Comparison of ENCODE assay signal across 10 mouse cellular contexts in the genomic region with DNA sequence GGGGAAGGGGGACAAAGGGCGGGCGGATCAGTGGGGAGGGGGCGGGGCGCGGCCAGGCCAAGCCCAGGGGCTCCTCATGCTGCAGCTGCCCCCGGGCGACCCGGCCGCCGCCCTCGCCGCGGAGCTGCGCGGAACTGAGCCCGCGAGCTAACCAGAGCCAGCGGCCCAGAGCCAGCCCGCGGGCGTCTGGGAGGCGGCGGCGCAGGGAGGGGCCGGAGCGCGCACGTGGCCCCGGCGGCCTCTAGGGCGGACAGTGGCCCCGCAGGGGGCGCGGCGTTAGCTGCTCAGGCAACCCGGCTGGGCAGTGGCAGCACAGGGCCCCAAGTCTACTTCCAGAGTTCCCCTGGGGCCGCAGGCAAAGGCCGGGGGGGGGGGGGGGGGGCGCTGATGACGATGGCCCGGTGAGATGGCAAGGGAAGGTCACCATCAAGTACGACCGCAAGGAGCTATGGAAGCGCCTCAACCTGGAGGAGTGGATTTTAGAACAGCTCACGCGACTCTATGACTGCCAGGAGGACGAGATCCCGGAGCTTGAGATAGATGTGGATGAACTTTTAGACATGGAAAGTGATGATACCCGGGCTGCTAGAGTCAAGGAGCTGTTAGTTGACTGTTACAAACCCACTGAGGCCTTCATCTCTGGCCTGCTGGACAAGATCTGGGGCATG. TPM values are rescaled to one million over a fixed set of nuclear protein-coding genes. Genes with fewer than 3 reads are reported as not detected.
A peak's percentile ranks its signal among the peaks of the same experiment; 100 is the strongest.
DNase-seq lines count a peak whose midpoint lies in the region; ATAC-seq lines count a peak whose summit lies in the region.
"Had no signal": no experiment of that assay in that cellular context is flagged by ENCODE, and none has a peak within 500 bp of the region (broad histone marks: within the 10 kb centered on the region; RNA-seq: fewer than 3 reads in every experiment).

No protein-coding gene starts in this region.

- intact Hi-C loops in heart, postnatal 25 days (cut with DNase I): no loop called here

- H3K9me3 ChIP-seq in forebrain, embryonic 14.5 days (replicated peaks; ENCODE audit: control insufficient read depth, low read length): no peaks in the 10 kb centered on the region
- no peaks in the 10 kb centered on the region for H3K9me3 ChIP-seq in megakaryocyte, embryonic 14.5 days
- no peaks in the 10 kb centered on the region for H3K9me3 ChIP-seq in stomach, embryonic 14.5 days (ENCODE audit: control insufficient read depth, low read depth, low read length)

- H3K4me1 ChIP-seq in forebrain, embryonic 14.5 days (ENCODE audit: control insufficient read depth, insufficient read depth, low read length): no peaks in the 10 kb centered on the region
- no peaks in the 10 kb centered on the region for H3K4me1 ChIP-seq in megakaryocyte, embryonic 14.5 days
- no peaks in the 10 kb centered on the region for H3K4me1 ChIP-seq in stomach, embryonic 14.5 days (ENCODE audit: control insufficient read depth, insufficient read depth, low read length)

- no peak for DNase-seq in cerebellum, adult 9-10 months
- peak; percentile 17 for DNase-seq in cerebellum, adult 11 months
- peak; percentile 18 for DNase-seq in forebrain, embryonic 14.5 days (ENCODE audit: low spot score)
- DNase-seq in heart, postnatal 25 days (ENCODE audit: low spot score): peak; percentile 32
- peak; percentile 54 to 77 for DNase-seq in kidney, postnatal 36 days

- WGBS in forebrain, embryonic 14.5 days: 31% methylated on average over 38 of the region's 49 CpGs
- WGBS in stomach, embryonic 14.5 days: 18% methylated on average over 32 of the region's 49 CpGs

- H3K27me3 ChIP-seq in forebrain, embryonic 14.5 days (replicated peaks; ENCODE audit: control insufficient read depth, insufficient read depth, low read length): no peaks in the 10 kb centered on the region
- peaks cover 1% of the 10 kb centered on the region for H3K27me3 ChIP-seq in megakaryocyte, embryonic 14.5 days (replicated peaks)
- H3K27me3 ChIP-seq in stomach, embryonic 14.5 days (ENCODE audit: control insufficient read depth, insufficient read depth, low read length): no peaks in the 10 kb centered on the region

- H3K27ac ChIP-seq in forebrain, embryonic 14.5 days (ENCODE audit: low read depth, low read length): no peak overlapping the region
- H3K27ac ChIP-seq in stomach, embryonic 14.5 days (ENCODE audit: low read length): no peak overlapping the region

- ATAC-seq in cerebellum, adult (ENCODE audit: insufficient number of reproducible peaks, low FRiP score, low TSS enrichment): peak; percentile 56
- ATAC-seq in forebrain, embryonic 14.5 days: peak; percentile 78
- ATAC-seq in stomach, embryonic 14.5 days (ENCODE audit: insufficient number of reproducible peaks, insufficient read depth, low FRiP score, low read depth): peak; percentile 82; the same call in 1 of the 2 replicates

- H3K4me2 ChIP-seq in forebrain, embryonic 14.5 days (ENCODE audit: low read length): peak overlapping the region; percentile 55
- peak overlapping the region; percentile 50 for H3K4me2 ChIP-seq in stomach, embryonic 14.5 days (replicated peaks; ENCODE audit: low read depth, low read length)

- H3K9ac ChIP-seq in forebrain, embryonic 14.5 days (ENCODE audit: low read length): peak overlapping the region; percentile 54
- H3K9ac ChIP-seq in stomach, embryonic 14.5 days (replicated peaks; ENCODE audit: low read depth, low read length): no peak overlapping the region; the same call in 1 of the 2 replicates

- H3K4me3 ChIP-seq in forebrain, embryonic 14.5 days (ENCODE audit: low read depth, low read length): peak overlapping the region; percentile 37
- peak overlapping the region; percentile 84 for H3K4me3 ChIP-seq in megakaryocyte, embryonic 14.5 days (replicated peaks)
- H3K4me3 ChIP-seq in stomach, embryonic 14.5 days (ENCODE audit: low read depth, low read length): peak overlapping the region; percentile 33

- H3K36me3 ChIP-seq in forebrain, embryonic 14.5 days (ENCODE audit: control insufficient read depth, insufficient read depth, low read length): no peaks in the 10 kb centered on the region
- H3K36me3 ChIP-seq in megakaryocyte, embryonic 14.5 days (replicated peaks; ENCODE audit: low read length): no peaks in the 10 kb centered on the region
- no peaks in the 10 kb centered on the region for H3K36me3 ChIP-seq in stomach, embryonic 14.5 days (ENCODE audit: control insufficient read depth, insufficient read depth, low read length)

RNA-seq across cellular contexts. Expression of a gene that starts 7.9 kb away (rescaled TPM):
- not detected in 2 replicates for polyA plus RNA-seq in forebrain, embryonic 14.5 days (2014; fragmentation: Nextera tagmentation; extraction: Ambion mirVana)
- not detected for total RNA-seq in heart, postnatal 25 days (2021)
- not detected in 2 replicates for polyA plus RNA-seq in megakaryocyte, embryonic 14.5 days (2012; ENCODE audit: insufficient read depth, low replicate concordance)
- not detected in 2 replicates for polyA plus RNA-seq in stomach, embryonic 14.5 days (2014; fragmentation: Nextera tagmentation; extraction: Ambion mirVana)
- total RNA-seq: left cerebral cortex, postnatal 10 days had no signal
- polyA plus RNA-seq: C2C12 had no signal

RNA-seq across cellular contexts. Expression of a gene that starts 24.9 kb away (rescaled TPM):
- 17.6 and 21.5 TPM in 2 replicates for polyA plus RNA-seq in forebrain, embryonic 14.5 days (2014; fragmentation: Nextera tagmentation; extraction: Ambion mirVana)
- 10 to 100 TPM; 12.9 to 14.7 TPM for total RNA-seq in heart, postnatal 25 days (2021)
- 3.6 and 11.2 TPM in 2 replicates for polyA plus RNA-seq in megakaryocyte, embryonic 14.5 days (2012; ENCODE audit: insufficient read depth, low replicate concordance)
- polyA plus RNA-seq in stomach, embryonic 14.5 days (2014; fragmentation: Nextera tagmentation; extraction: Ambion mirVana): 61.1 and 69.8 TPM in 2 replicates

Comparison
In these comparisons a context has a peak if more than half of its experiments do, and no peak if none do; other contexts are left out.
1. H3K4me3 ChIP-seq: peak in every context shown above with its lines; median percentile 84 in megakaryocyte, embryonic 14.5 days; 37 in forebrain, embryonic 14.5 days; 33 in stomach, embryonic 14.5 days.